In genomic region chr11:73169231-73169630, GRCm38 (mm10) we compare ENCODE assay signal across 9 mouse cellular contexts. TPM values are rescaled to one million over a fixed set of nuclear protein-coding genes. Genes with fewer than 3 reads are reported as not detected.
A peak's percentile ranks its signal among the peaks of the same experiment; 100 is the strongest.
DNase-seq lines count a peak whose midpoint lies in the region; ATAC-seq and TF ChIP-seq lines count a peak whose summit lies in the region.
"Had no signal": no experiment of that assay in that cellular context is flagged by ENCODE, and none has a peak within 500 bp of the region (broad histone marks: within the 10 kb centered on the region; RNA-seq: fewer than 3 reads in every experiment).

No protein-coding gene starts in this region.

- H3K4me2 ChIP-seq in hindbrain, embryonic 13.5 days = no peak overlapping the region
- no peak overlapping the region for H3K4me2 ChIP-seq in midbrain, embryonic 12.5 days (replicated peaks)
- H3K4me2 ChIP-seq: embryonic facial prominence, embryonic 15.5 days had no signal

- no peaks in the 10 kb centered on the region for H3K4me1 ChIP-seq in ES-Bruce4 (ENCODE audit: control insufficient read depth, insufficient read depth, low read length)
- H3K4me1 ChIP-seq in hindbrain, embryonic 13.5 days (replicated peaks) = peaks cover 10% of the 10 kb centered on the region; the same call in 1 of the 2 replicates
- no peaks in the 10 kb centered on the region for H3K4me1 ChIP-seq in midbrain, embryonic 12.5 days

- no peak overlapping the region for H3K4me3 ChIP-seq in ES-Bruce4 (ENCODE audit: low read depth, low read length)
- H3K4me3 ChIP-seq in hindbrain, embryonic 13.5 days = no peak overlapping the region
- no peak overlapping the region for H3K4me3 ChIP-seq in midbrain, embryonic 12.5 days
- H3K4me3 ChIP-seq: embryonic facial prominence, embryonic 15.5 days had no signal

- no peaks in the 10 kb centered on the region for H3K9me3 ChIP-seq in ES-Bruce4 (replicated peaks; ENCODE audit: control insufficient read depth, insufficient read depth, low read length, poor library complexity, severe bottlenecking)
- no peaks in the 10 kb centered on the region for H3K9me3 ChIP-seq in hindbrain, embryonic 13.5 days
- no peaks in the 10 kb centered on the region for H3K9me3 ChIP-seq in midbrain, embryonic 12.5 days
- H3K9me3 ChIP-seq: embryonic facial prominence, embryonic 15.5 days had no signal

- 54% methylated on average over 4 of the region's 4 CpGs for WGBS in hindbrain, embryonic 13.5 days
- WGBS in midbrain, embryonic 12.5 days = 40% methylated on average over 4 of the region's 4 CpGs

- H3K27me3 ChIP-seq in ES-Bruce4 (ENCODE audit: control insufficient read depth, insufficient read depth, low read length, poor library complexity, severe bottlenecking) = no peaks in the 10 kb centered on the region
- no peaks in the 10 kb centered on the region for H3K27me3 ChIP-seq in hindbrain, embryonic 13.5 days
- H3K27me3 ChIP-seq in midbrain, embryonic 12.5 days = no peaks in the 10 kb centered on the region
- H3K27me3 ChIP-seq: embryonic facial prominence, embryonic 15.5 days had no signal

- intact Hi-C loops in left cerebral cortex, postnatal 14 days (cut with DNase I) = no loop called here

- TF ChIP-seq POLR2A in ES-Bruce4 (IDR thresholded peaks at IDR 0.05; ENCODE audit: insufficient read depth, low read length) = no peak

- peak; percentile 43 for DNase-seq in gastrocnemius, adult 18-20 months (ENCODE audit: low spot score)
- no peak for DNase-seq in gastrocnemius, postnatal 25 days
- DNase-seq in left cerebral cortex, postnatal 14 days (ENCODE audit: low spot score in 2 of 2) = peak; percentile 63 to 69
- DNase-seq in spleen, postnatal 4 days (ENCODE audit: low spot score in 2 of 2) = peak; percentile 54 to 81

- TF ChIP-seq CTCF in ES-Bruce4 (IDR thresholded peaks at IDR 0.05; ENCODE audit: low read depth, low read length) = peak; percentile 77

- peaks cover 2% of the 10 kb centered on the region; the same call in 1 of the 2 replicates for H3K36me3 ChIP-seq in ES-Bruce4 (ENCODE audit: control insufficient read depth, insufficient read depth, low read length, poor library complexity, severe bottlenecking)
- H3K36me3 ChIP-seq in hindbrain, embryonic 13.5 days = peaks cover 17% of the 10 kb centered on the region
- H3K36me3 ChIP-seq in midbrain, embryonic 12.5 days = peaks cover 26% of the 10 kb centered on the region

- no peak for TF ChIP-seq EP300 in ES-Bruce4 (IDR thresholded peaks at IDR 0.05; ENCODE audit: insufficient read depth, low read depth, low read length)

- no peak overlapping the region for H3K9ac ChIP-seq in ES-Bruce4 (ENCODE audit: low read depth, poor library complexity, severe bottlenecking)
- H3K9ac ChIP-seq in hindbrain, embryonic 13.5 days = no peak overlapping the region
- no peak overlapping the region for H3K9ac ChIP-seq in midbrain, embryonic 12.5 days (replicated peaks)
- H3K9ac ChIP-seq: embryonic facial prominence, embryonic 15.5 days had no signal

- H3K27ac ChIP-seq in ES-Bruce4 (ENCODE audit: insufficient read depth, low read length) = no peak overlapping the region
- no peak overlapping the region for H3K27ac ChIP-seq in hindbrain, embryonic 13.5 days
- H3K27ac ChIP-seq in midbrain, embryonic 12.5 days (replicated peaks) = no peak overlapping the region
- H3K27ac ChIP-seq: embryonic facial prominence, embryonic 15.5 days had no signal

- ATAC-seq in common myeloid progenitor, adult 5-6 weeks (replicated peaks; ENCODE audit: low read depth, poor library complexity, severe bottlenecking) = peak; percentile 89
- ATAC-seq in hindbrain, embryonic 13.5 days (ENCODE audit: low FRiP score) = peak; percentile 66; the same call in 1 of the 2 replicates
- ATAC-seq in midbrain, embryonic 12.5 days (ENCODE audit: low FRiP score, low read depth) = peak; percentile 62; the same call in 1 of the 2 replicates

RNA-seq across cellular contexts. Expression of gene Emc6, which starts 7.6 kb away (rescaled TPM):
- 10 to 100 TPM; 84.7 to 88.1 TPM for total RNA-seq in gastrocnemius, adult 18-20 months (2021)
- total RNA-seq in gastrocnemius, postnatal 25 days (2021) = 10 to 100 TPM; 77.8 to 87.8 TPM
- 51.9 TPM in 2 replicates for polyA plus RNA-seq in ES-Bruce4 (2011; ENCODE audit: insufficient read depth, insufficient read length, low read depth, missing spikeins)
- 46.6 and 48.2 TPM in 2 replicates for total RNA-seq in common myeloid progenitor, adult 5-6 weeks (2017)
- polyA plus RNA-seq in hindbrain, embryonic 13.5 days (2015; fragmentation: Nextera tagmentation; extraction: Ambion mirVana) = 120 and 136 TPM in 2 replicates
- 10 to 100 TPM; 67.0 to 70.3 TPM for total RNA-seq in left cerebral cortex, postnatal 14 days (2021)
- 119 and 123 TPM in 2 replicates for polyA plus RNA-seq in midbrain, embryonic 12.5 days (2016; fragmentation: Nextera tagmentation; extraction: Ambion mirVana)

RNA-seq across cellular contexts. Expression of gene Tax1bp3, which starts 7.7 kb away (rescaled TPM):
- 10 to 100 TPM in 1 of 2 experiments, 1 to 10 TPM in 1; 7.8 to 12.0 TPM for total RNA-seq in gastrocnemius, adult 18-20 months (2021)
- total RNA-seq in gastrocnemius, postnatal 25 days (2021) = 10 to 100 TPM; 10.1 to 15.2 TPM
- 36.2 and 37.1 TPM in 2 replicates for polyA plus RNA-seq in ES-Bruce4 (2011; ENCODE audit: insufficient read depth, insufficient read length, low read depth, missing spikeins)
- 7.7 and 11.4 TPM in 2 replicates for total RNA-seq in common myeloid progenitor, adult 5-6 weeks (2017)
- 180 and 185 TPM in 2 replicates for polyA plus RNA-seq in hindbrain, embryonic 13.5 days (2015; fragmentation: Nextera tagmentation; extraction: Ambion mirVana)
- total RNA-seq in left cerebral cortex, postnatal 14 days (2021) = 10 to 100 TPM; 14.5 to 16.3 TPM
- polyA plus RNA-seq in midbrain, embryonic 12.5 days (2016; fragmentation: Nextera tagmentation; extraction: Ambion mirVana) = 172 and 182 TPM in 2 replicates

RNA-seq across cellular contexts. Expression of gene P2rx5, which starts 9.0 kb away (rescaled TPM):
- total RNA-seq in gastrocnemius, adult 18-20 months (2021) = 1 to 10 TPM; 8.1 to 8.4 TPM
- total RNA-seq in gastrocnemius, postnatal 25 days (2021) = 1 to 10 TPM; 8.7 to 9.7 TPM
- polyA plus RNA-seq in ES-Bruce4 (2011; ENCODE audit: insufficient read depth, insufficient read length, low read depth, missing spikeins) = 0.42 and 0.55 TPM in 2 replicates
- not detected in 2 replicates for total RNA-seq in common myeloid progenitor, adult 5-6 weeks (2017)
- 0.28 and 0.42 TPM in 2 replicates for polyA plus RNA-seq in hindbrain, embryonic 13.5 days (2015; fragmentation: Nextera tagmentation; extraction: Ambion mirVana)
- under 1 TPM; 0.24 to 0.76 TPM for total RNA-seq in left cerebral cortex, postnatal 14 days (2021)
- 0.09 and 0.12 TPM in 2 replicates for polyA plus RNA-seq in midbrain, embryonic 12.5 days (2016; fragmentation: Nextera tagmentation; extraction: Ambion mirVana)

RNA-seq across cellular contexts. Expression of gene Ctns, which starts 29.6 kb away (rescaled TPM):
- 1 to 10 TPM; 4.4 to 5.7 TPM for total RNA-seq in gastrocnemius, adult 18-20 months (2021)
- total RNA-seq in gastrocnemius, postnatal 25 days (2021) = 1 to 10 TPM; 5.6 to 7.4 TPM
- polyA plus RNA-seq in ES-Bruce4 (2011; ENCODE audit: insufficient read depth, insufficient read length, low read depth, missing spikeins) = 15.3 and 15.4 TPM in 2 replicates
- 6.0 and 8.8 TPM in 2 replicates for total RNA-seq in common myeloid progenitor, adult 5-6 weeks (2017)
- polyA plus RNA-seq in hindbrain, embryonic 13.5 days (2015; fragmentation: Nextera tagmentation; extraction: Ambion mirVana) = 21.5 and 22.8 TPM in 2 replicates
- 10 to 100 TPM; 15.5 to 18.9 TPM for total RNA-seq in left cerebral cortex, postnatal 14 days (2021)
- 20.6 and 23.1 TPM in 2 replicates for polyA plus RNA-seq in midbrain, embryonic 12.5 days (2016; fragmentation: Nextera tagmentation; extraction: Ambion mirVana)

RNA-seq across cellular contexts. Expression of gene Shpk, which starts 30.0 kb away (rescaled TPM):
- under 1 TPM; 0.39 to 0.40 TPM for total RNA-seq in gastrocnemius, adult 18-20 months (2021)
- 1 to 10 TPM in 1 of 2 experiments, under 1 TPM in 1; 0.59 to 1.0 TPM for total RNA-seq in gastrocnemius, postnatal 25 days (2021)
- 0.93 and 0.94 TPM in 2 replicates for polyA plus RNA-seq in ES-Bruce4 (2011; ENCODE audit: insufficient read depth, insufficient read length, low read depth, missing spikeins)
- 1.4 and 3.2 TPM in 2 replicates for total RNA-seq in common myeloid progenitor, adult 5-6 weeks (2017)
- 2.0 and 2.3 TPM in 2 replicates for polyA plus RNA-seq in hindbrain, embryonic 13.5 days (2015; fragmentation: Nextera tagmentation; extraction: Ambion mirVana)
- 1 to 10 TPM; 2.2 TPM for total RNA-seq in left cerebral cortex, postnatal 14 days (2021)
- 1.4 and 1.5 TPM in 2 replicates for polyA plus RNA-seq in midbrain, embryonic 12.5 days (2016; fragmentation: Nextera tagmentation; extraction: Ambion mirVana)
